Mouse (Mus musculus): Measurements from ENCODE around the gene Vmn1r54. TPM values are rescaled to one million over a fixed set of nuclear protein-coding genes. Genes with fewer than 3 reads are reported as not detected.

The Vmn1r54 gene
- polyA plus RNA-seq, 1 experiment from 2014 or later: not detected

DNA sequence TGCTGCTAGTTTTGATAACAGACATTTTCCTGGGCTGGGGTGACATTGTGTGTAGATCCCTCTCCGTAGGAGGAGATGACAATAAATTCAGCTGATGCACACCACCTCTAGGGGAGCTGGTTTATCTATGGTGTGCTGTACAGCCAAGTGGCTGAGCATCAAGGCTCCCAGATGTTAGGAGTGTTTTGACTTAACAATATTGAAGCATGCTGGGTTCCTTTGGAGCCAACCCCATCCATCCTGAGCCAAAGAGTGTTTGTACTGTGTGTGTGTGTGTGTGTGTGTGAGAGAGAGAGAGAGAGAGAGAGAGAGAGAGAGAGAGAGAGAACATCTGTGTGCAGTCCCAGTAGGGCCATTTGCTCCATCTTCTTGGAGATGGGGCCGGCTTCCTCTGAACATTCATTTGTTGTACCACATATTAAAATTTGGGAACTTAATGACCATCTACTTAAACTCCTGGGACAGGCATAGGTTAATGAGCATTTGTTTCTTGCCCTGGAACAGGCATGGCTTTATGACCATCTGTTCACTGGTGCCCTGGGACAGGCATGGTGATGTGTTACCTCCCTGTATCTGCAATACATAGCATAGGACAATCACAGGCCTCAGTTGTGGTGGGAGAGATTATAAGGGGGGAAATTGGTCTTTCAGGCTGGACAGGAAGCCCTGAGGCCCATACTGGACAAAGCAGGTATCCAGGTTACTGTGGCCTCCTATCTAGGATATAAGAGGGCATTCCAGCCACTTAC is 71.6 kb downstream of the Vmn1r54 start:
- peaks cover 5% of the 10 kb centered on the region; the same call in 1 of the 2 replicates for H3K36me3 ChIP-seq
- H3K4me3 ChIP-seq: no peak overlapping the region
- H3K4me1 ChIP-seq: 0 out of 2 replicates have a peak, but pooled peaks cover 12% of the 10 kb centered on the region
- H3K9me3 ChIP-seq (replicated peaks): no peaks in the 10 kb centered on the region
- no peak for ATAC-seq
- WGBS (ENCODE audit: insufficient replicate concordance): 61% methylated on average over 2 of the region's 2 CpGs
- no peak overlapping the region for H3K9ac ChIP-seq
- H3K27me3 ChIP-seq (replicated peaks): no peaks in the 10 kb centered on the region
- no peak overlapping the region for H3K27ac ChIP-seq
- H3K4me2 ChIP-seq: no peak overlapping the region

DNA sequence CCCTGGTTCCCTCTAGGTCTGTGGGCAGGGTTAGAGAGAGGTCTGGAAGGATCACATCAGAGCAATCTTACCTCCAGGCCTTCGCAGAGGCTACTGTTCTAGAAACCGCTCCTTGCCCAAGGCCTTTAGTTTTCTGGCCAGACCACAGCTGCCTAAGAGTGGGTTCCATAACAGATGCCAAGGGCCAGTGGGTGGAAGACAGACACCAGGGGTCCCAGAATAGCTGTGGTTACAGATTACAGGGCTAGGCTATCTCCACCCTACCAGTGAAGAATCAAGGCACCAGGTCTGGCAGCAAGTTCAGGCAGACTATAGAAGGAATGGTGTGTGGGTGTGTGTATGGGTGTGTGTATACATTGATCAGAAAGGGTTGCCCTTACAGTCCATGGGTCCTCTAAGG is 72.9 kb downstream of the Vmn1r54 start:
- Histone ChIP-seq H3K9me3 (replicated peaks) (no peaks in the 10 kb centered on the region), H3K27me3 (replicated peaks) (no peaks in the 10 kb centered on the region), H3K4me3 (no peak overlapping the region), H3K4me1 (0 out of 2 replicates have a peak, but pooled peaks cover 12% of the 10 kb centered on the region), H3K27ac (no peak overlapping the region), H3K36me3 (peaks cover 5% of the 10 kb centered on the region; the same call in 1 of the 2 replicates), H3K9ac (no peak overlapping the region), H3K4me2 (no peak overlapping the region)
- 67% methylated on average over 2 of the region's 2 CpGs for WGBS (ENCODE audit: insufficient replicate concordance)
- no peak for ATAC-seq

DNA sequence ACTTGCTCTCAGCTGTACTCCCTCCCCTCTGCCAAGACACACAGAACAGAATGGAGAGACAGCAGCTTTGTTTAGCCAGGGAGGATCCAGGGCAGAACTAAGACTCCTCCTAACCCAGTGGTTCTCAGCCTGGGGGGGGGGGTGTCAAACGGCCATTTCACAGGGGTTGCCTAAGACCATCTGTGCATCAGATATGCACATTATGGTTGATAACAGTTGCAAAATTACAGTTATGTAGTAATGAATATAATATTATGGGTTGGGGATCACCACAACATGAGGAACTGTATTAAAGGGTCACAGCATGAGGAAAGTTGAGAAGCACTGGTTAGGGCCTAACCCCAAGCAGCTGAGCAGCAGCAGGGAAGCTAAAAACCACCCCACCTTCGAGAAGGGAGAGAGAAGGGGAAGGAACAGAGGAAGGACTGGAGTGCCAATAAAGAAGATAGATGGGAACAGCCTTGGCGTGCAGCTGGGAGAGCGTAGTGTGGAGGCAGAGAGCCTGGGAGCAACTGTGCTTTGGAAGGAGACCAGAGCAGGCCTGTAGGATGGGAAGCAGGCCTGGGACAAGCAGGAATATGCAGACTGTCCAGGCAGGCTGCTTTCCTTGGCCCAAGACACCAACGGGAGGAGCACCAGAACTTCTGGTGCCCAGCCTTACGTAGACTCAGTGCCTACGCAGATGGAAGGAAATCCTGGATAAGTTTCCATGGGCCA is 73.5 kb downstream of the Vmn1r54 start:
- Histone ChIP-seq H3K27ac (no peak overlapping the region), H3K27me3 (replicated peaks) (no peaks in the 10 kb centered on the region), H3K9ac (no peak overlapping the region), H3K4me3 (no peak overlapping the region), H3K9me3 (replicated peaks) (no peaks in the 10 kb centered on the region), H3K4me2 (no peak overlapping the region), H3K36me3 (peaks cover 5% of the 10 kb centered on the region; the same call in 1 of the 2 replicates), H3K4me1 (0 out of 2 replicates have a peak, but pooled peaks cover 12% of the 10 kb centered on the region)
- WGBS (ENCODE audit: insufficient replicate concordance): 64% methylated on average over 7 of the region's 7 CpGs
- ATAC-seq: no peak

DNA sequence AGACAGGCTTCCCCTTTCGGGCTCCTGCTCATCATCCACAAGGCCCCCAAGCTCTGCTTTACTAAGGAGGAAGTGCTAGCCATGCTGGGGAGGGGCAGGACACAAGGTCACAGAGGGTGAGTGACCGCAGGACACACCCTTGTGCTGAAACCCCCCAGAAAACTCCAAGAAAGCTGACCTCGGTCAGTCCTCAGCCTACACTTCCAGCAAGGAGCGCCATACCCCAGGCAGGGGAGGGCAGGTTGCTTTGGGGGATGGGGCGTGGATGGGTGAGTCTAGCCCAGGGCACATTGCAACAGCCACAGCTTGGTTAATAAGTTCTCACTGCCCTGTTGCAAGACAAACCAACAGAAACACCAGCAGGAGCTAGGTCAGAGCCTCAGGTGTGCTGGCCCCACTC is 74.3 kb downstream of the Vmn1r54 start:
- Histone ChIP-seq H3K36me3 (peaks cover 5% of the 10 kb centered on the region; the same call in 1 of the 2 replicates), H3K4me2 (no peak overlapping the region), H3K27ac (peak overlapping the region; percentile 38), H3K9ac (no peak overlapping the region), H3K4me1 (0 out of 2 replicates have a peak, but pooled peaks cover 12% of the 10 kb centered on the region), H3K27me3 (replicated peaks) (0 out of 2 replicates have a peak, but pooled peaks cover 5% of the 10 kb centered on the region), H3K4me3 (no peak overlapping the region), H3K9me3 (replicated peaks) (no peaks in the 10 kb centered on the region)
- peak; percentile 59 for ATAC-seq
- WGBS (ENCODE audit: insufficient replicate concordance): 51% methylated on average over 5 of the region's 5 CpGs

Other genes with a start within 250 kb of the Vmn1r54 start
- not detected in 2 replicates for gene Vmn1r47, start 230.2 kb upstream of the Vmn1r54 start, polyA plus RNA-seq (2016; fragmentation: Nextera tagmentation; extraction: Ambion mirVana)
- gene Vmn1r48, start 209.5 kb upstream of the Vmn1r54 start, polyA plus RNA-seq (2016; fragmentation: Nextera tagmentation; extraction: Ambion mirVana): not detected in 2 replicates
- not detected in 2 replicates for gene Vmn1r49, start 167.8 kb upstream of the Vmn1r54 start, polyA plus RNA-seq (2016; fragmentation: Nextera tagmentation; extraction: Ambion mirVana)
- not detected in 2 replicates for gene Vmn1r50, start 144.9 kb upstream of the Vmn1r54 start, polyA plus RNA-seq (2016; fragmentation: Nextera tagmentation; extraction: Ambion mirVana)
- gene Vmn1r51, start 123.7 kb upstream of the Vmn1r54 start, polyA plus RNA-seq (2016; fragmentation: Nextera tagmentation; extraction: Ambion mirVana): not detected in 2 replicates
- not detected in 2 replicates for gene Vmn1r52, start 71.5 kb upstream of the Vmn1r54 start, polyA plus RNA-seq (2016; fragmentation: Nextera tagmentation; extraction: Ambion mirVana)
- gene V1ra8, start 43.5 kb upstream of the Vmn1r54 start, polyA plus RNA-seq (2016; fragmentation: Nextera tagmentation; extraction: Ambion mirVana): not detected in 2 replicates
- not detected in 2 replicates for gene Vmn1r53, start 21.9 kb upstream of the Vmn1r54 start, polyA plus RNA-seq (2016; fragmentation: Nextera tagmentation; extraction: Ambion mirVana)
- not detected in 2 replicates for gene BC048671, start 54.9 kb downstream of the Vmn1r54 start, polyA plus RNA-seq (2016; fragmentation: Nextera tagmentation; extraction: Ambion mirVana)
- 14.5 and 16.7 TPM in 2 replicates for gene Chst13, start 78.9 kb downstream of the Vmn1r54 start, polyA plus RNA-seq (2016; fragmentation: Nextera tagmentation; extraction: Ambion mirVana)
- gene Uroc1, start 87.0 kb downstream of the Vmn1r54 start, polyA plus RNA-seq (2016; fragmentation: Nextera tagmentation; extraction: Ambion mirVana): 3.9 TPM in 2 replicates
- 5.6 and 7.9 TPM in 2 replicates for gene Zxdc, start 123.2 kb downstream of the Vmn1r54 start, polyA plus RNA-seq (2016; fragmentation: Nextera tagmentation; extraction: Ambion mirVana)
- gene Cfap100, start 182.5 kb downstream of the Vmn1r54 start, polyA plus RNA-seq (2016; fragmentation: Nextera tagmentation; extraction: Ambion mirVana): not detected in 2 replicates
- 8.6 and 10.3 TPM in 2 replicates for gene Klf15, start 216.3 kb downstream of the Vmn1r54 start, polyA plus RNA-seq (2016; fragmentation: Nextera tagmentation; extraction: Ambion mirVana)
- 8.0 and 11.6 TPM in 2 replicates for gene Aldh1l1, start 240.1 kb downstream of the Vmn1r54 start, polyA plus RNA-seq (2016; fragmentation: Nextera tagmentation; extraction: Ambion mirVana)